Mouse (Mus musculus): ENCODE measurements around the gene Wdr91. TPM values are rescaled to one million over a fixed set of nuclear protein-coding genes. Genes with fewer than 3 reads are reported as not detected.

Gene Wdr91
- total RNA-seq (2021): 10 to 100 TPM; 13.0 to 18.6 TPM
- long read RNA-seq, experiment 1, transcript Wdr91-201 (15 exons, 2,682 nt): major isoform, 10 of 15 reads
- long read RNA-seq, experiment 1, partial matches to known transcripts: 1 of 15 reads
- long read RNA-seq, experiment 1, other reads (novel, unspliced or antisense): 4 of 15 reads
- long read RNA-seq, experiment 2, transcript Wdr91-201 (15 exons, 2,682 nt): major isoform, 13 of 27 reads
- long read RNA-seq, experiment 2, partial matches to known transcripts: 8 of 27 reads
- long read RNA-seq, experiment 2, other reads (novel, unspliced or antisense): 6 of 27 reads

DNA sequence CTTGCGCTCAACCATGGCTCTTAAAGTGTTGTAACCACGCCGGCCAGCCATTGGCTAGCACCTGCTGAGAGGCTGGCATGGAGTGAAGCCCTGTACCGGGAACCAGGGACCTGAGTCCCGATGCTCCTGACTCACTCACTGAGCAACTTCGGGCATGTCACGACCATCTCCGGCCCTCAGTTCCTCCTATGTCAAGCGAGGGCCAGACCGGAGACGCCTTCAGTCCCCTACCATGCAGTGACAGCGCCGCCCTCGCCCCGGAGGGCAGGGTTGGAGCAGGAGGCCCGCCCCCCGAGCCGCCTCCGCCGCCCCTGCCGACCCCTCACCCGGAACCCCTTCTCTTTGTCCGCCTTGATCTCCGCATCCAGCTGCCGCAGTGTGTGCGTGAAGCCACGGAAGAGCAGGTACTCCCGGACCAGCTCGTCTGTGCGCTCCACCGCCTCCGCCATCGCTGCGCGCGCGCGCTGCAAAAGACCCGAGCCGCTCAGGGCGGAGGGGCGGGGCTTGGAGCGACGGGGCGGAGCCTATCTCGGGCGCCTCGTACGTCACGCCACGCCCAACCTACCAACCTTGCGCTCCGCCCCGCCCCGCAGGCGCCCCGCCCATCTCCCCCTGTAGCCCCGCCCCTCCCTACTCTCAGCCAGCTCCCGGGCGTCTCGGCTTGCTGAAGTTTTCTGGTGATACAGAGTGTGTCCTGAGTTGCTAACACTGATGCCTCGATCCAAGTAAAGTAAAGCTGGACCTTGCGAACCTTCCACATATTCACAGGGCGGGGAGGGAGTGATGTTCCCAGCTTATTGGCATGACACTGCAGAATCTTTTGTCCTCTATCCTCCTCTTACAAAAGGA, at the start of gene Wdr91:
Gene Wdr91, minus strand, starts transcription at position 506 of the 849 bp plus-strand sequence.
- DNase-seq (ENCODE audit: low spot score in 2 of 2): peak; percentile 94 to 95

DNA sequence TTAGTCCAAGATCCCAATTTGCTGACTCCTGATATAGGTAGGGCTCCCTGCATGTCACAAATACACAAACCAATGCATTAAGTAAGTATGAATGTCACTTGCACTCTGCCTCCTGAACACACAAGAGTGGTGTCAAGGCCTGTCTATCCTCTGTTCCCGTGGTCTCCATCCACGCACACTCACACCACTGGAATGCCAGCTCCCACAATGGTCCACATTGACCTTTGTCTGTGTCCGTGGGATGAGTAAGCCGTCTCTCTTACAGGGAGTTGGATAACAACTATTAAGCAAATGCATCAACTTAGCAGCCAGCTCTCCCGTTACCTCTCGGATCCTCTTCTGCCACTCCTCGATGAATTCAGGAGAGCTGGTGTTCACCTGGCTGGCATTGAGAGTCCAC, 48.5 kb upstream of the Wdr91 start:
- DNase-seq (ENCODE audit: low spot score in 2 of 2): no peak

DNA sequence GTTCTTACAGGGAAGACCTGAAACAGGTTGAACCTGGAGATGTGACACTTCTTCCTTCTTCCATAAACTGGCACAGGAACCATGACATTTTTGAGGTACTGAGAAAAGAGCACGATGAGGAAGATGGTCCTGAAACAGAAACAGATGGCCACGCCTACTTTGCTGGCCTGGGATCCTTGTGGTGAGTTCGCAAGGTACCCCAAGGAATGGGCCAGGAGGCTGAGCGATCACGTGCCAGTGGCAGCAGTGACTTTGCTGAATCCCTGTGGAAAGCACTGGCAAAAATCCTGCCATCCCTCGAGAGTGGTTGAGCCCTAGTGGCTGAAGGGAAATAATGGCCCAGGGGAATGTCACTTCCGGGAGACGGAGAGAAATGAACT, 45.2 kb upstream of the Wdr91 start:
- no peak for DNase-seq (ENCODE audit: low spot score in 2 of 2)

DNA sequence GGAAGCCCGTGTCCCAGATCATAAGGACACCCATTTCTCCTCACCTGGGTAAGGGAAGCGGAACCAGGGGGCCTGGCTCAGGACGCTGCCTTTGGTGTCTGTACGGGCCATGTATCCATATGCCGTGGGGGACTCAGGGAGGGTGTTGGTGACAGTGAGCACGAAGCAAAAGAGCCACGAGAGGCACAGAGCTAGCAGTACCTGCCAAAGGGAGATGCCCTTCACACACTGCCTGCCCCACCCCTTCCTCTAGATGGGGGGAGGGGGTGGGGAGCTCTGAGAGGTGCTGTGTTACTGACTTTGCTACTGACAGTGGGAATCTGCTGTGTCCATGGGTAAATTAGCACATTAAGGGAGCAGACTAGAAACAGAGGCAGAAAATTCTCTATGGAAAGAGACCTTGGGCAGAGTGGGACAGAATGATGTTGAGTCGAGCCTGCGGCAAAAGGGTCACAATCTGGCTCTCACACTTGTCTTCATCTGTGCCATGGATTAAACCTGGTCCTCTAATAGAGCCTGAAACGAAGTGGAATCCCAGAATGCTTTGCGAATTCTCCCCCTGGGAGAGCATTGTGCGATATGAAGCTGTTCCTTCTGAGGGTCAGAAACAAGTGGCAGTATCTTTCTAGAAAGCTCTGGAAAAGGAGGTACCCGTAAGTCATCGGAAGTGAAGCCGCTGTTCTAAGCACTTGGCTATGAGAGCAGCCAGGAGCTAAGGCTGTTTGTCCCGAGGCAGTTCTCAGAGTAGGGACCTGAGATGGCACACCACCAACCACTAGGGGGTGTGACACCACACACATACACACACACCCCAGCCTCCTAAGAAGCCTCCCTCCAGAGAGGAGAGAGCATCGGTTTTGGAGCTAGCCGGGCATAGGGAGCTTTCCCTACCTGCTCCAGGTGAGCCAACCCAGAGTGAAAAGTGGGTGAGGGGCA, 44.5 kb upstream of the Wdr91 start:
- DNase-seq (ENCODE audit: low spot score in 2 of 2): no peak

DNA sequence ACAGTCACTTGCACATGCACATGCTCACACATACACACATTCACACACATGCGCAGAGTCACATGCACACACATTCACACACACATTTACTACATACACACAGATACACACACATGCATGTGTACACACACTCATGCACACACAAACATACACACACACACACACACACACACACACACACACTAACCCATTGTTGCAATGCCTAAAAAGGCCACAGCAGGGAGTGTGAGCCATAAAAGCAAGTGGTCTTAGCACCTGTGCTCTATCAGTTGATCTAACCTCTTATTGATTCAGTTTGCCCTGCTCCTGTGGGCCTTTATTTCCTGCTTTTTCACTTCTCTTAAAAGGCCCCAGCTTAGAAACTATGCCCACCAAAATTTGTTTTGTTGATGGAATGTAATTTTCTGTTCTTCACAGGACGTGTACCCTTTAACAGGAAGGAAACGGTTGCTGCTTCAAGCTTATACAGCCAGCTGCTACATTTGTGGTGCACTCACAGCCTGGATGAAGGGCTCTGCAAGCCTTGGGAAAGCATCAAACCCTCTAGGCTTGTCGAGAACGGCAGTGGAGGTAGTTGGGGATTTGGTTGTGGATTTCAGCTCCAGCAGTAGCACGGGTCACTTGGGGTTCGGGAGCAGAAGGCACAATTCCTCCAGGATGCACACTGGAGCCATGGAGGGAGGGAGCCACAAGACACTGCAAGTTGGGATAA, 41.4 kb upstream of the Wdr91 start:
- no peak for DNase-seq (ENCODE audit: low spot score in 2 of 2)

DNA sequence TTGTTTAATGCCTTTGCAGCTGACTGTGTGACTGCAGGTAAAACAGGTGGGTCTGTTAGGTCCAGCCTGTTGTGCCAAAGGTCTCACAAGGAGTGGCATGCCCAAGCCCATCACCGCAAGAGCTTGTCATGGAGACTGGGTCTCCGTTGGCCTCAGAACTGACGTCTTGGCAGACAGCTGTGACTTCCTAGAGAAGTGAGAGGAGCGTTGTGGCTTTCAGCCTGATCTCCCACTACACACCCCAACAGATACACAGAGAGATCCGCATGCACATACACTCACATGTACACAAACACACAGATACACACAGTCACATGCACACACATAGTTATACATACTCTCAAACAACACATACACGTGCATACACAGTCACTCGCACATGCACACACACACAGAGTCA, 40.8 kb upstream of the Wdr91 start:
- no peak for DNase-seq (ENCODE audit: low spot score in 2 of 2)

GRCm38 (mm10) chr6:34948461-34948860, 37.8 kb upstream of the Wdr91 start:
- no peak for DNase-seq (ENCODE audit: low spot score in 2 of 2)

- DNase-seq (ENCODE audit: low spot score in 2 of 2): no peak
Measured at GRCm38 (mm10) chr6:34946486-34947079, 35.9 kb upstream of the Wdr91 start.

- DNase-seq (ENCODE audit: low spot score in 2 of 2): no peak
Measured at GRCm38 (mm10) chr6:34943499-34943898, 32.8 kb upstream of the Wdr91 start.

- no peak for DNase-seq (ENCODE audit: low spot score in 2 of 2)
Measured at GRCm38 (mm10) chr6:34942446-34942845, 31.8 kb upstream of the Wdr91 start.

- no peak for DNase-seq (ENCODE audit: low spot score in 2 of 2)
Measured at GRCm38 (mm10) chr6:34941496-34941895, 30.8 kb upstream of the Wdr91 start.

DNA sequence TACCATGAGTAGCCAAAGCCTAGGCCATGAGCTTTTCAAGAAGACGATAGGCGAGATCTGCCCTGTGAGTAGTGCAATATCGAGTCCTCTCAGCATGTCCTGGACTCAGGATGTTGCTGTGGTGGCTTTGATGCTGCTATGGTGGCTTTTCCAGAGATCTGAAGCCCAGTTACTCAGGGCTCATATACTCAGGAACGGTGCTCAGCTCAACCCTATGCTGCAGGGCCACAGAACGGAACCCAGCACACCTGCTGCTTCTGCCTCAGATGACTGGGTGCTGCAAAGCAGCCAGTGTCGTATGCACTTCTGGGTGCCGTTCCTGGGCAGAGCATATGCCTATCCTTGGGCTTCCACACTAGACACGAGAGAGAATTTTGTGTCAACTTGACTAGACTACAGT, 28.8 kb upstream of the Wdr91 start:
- no peak for DNase-seq (ENCODE audit: low spot score in 2 of 2)

DNA sequence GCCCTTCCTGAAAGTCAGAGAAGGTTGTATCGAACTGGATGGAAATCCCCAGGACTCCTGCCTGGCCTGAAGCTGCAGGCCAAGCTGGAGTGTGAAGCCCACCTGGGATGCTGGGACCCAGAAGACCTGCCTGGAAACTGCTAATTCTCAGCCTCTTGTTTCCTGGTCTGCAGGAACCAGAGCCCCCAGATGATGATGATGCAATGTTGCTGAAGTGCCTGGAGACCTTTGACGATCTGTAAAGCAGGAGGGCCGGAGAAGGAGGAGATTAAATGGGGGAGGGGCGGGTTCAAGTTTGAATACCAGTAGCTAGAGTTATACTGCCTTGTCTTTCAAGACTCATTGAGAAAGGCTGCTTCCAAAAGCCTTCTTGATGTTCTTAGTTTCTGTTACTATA, 28.3 kb upstream of the Wdr91 start:
- DNase-seq (ENCODE audit: low spot score in 2 of 2): no peak

- no peak for DNase-seq (ENCODE audit: low spot score in 2 of 2)
Measured at GRCm38 (mm10) chr6:34938280-34938928, 27.7 kb upstream of the Wdr91 start.

- DNase-seq (ENCODE audit: low spot score in 2 of 2): no peak
Measured at GRCm38 (mm10) chr6:34936743-34937142, 26.1 kb upstream of the Wdr91 start.

GRCm38 (mm10) chr6:34932633-34933032, 22.0 kb upstream of the Wdr91 start:
- DNase-seq (ENCODE audit: low spot score in 2 of 2): no peak

- no peak for DNase-seq (ENCODE audit: low spot score in 2 of 2)
Measured at GRCm38 (mm10) chr6:34927594-34927993, 16.9 kb upstream of the Wdr91 start.

GRCm38 (mm10) chr6:34927156-34927555, 16.5 kb upstream of the Wdr91 start:
- DNase-seq (ENCODE audit: low spot score in 2 of 2): peak; percentile 65 to 74

- DNase-seq (ENCODE audit: low spot score in 2 of 2): peak in 1 of 2 experiments; percentile 22
Measured at GRCm38 (mm10) chr6:34921941-34922340, 11.3 kb upstream of the Wdr91 start.

DNA sequence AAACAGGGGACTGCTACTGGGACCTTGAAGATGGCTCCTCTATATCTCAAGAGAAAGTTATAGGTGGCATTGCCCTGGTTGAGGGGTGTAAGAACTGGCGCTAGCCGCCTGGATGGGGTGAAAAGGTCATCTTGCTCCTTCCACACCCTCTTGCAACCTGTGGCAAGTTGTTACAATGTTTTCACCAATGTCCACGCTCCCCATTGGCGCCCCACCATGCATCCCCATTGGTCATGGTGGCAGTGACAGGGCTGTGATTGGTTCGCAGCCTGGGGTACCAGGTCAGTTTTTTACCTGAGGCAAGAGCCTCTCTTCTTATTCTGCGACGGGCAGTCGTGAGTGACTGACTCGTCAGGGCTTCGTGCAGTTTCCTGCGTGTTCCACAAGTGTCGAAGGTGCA, 10.0 kb upstream of the Wdr91 start:
- DNase-seq (ENCODE audit: low spot score in 2 of 2): no peak

Data from adrenal gland, adult 18-20 months (tissue).